ENCODE assay signal across 10 mouse cellular contexts in the genomic region with DNA sequence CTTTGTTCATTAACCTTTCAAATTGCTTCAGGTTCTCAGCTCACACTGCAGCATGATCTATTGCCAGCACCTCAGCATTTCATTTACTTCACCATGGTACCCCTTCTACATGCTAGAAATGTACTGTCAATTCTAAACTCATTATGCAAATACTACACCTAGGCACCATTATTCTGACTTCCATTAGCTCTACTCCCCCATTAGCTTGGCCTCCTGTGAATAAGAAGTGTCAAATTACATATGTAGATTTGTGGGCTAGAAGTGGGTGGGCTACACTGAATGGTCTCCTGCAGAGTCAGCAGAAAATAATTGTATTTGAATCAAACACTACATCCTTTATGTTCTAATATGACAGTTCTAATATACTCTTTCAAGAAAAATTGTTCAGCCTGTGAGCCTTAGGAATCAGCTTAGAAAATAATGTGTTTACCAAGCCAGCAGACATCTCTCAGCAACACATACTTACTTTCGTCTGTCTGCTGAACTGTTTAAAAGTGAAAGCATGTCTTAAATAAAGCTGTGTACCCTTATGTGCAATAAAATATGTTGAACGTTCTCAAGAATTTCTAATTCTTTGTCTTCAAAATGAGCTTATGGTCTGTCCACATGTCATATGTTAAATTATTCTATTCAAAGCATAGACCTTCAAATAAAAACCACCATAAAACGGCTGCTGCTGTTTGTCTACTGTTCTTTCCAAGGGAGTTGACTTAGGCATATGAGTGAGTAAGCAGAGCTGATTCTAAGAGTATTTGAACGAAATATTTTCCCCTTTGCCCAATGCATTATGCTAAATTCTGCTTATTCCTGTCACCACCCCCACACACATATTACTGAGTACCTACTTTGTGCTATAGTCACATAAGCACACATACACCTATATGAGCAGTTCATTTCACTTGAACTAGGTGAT.
A peak's percentile ranks its signal among the peaks of the same experiment; 100 is the strongest.
DNase-seq lines count a peak whose midpoint lies in the region; ATAC-seq and TF ChIP-seq lines count a peak whose summit lies in the region.
"Had no signal": no experiment of that assay in that cellular context is flagged by ENCODE, and none has a peak within 500 bp of the region (broad histone marks: within the 10 kb centered on the region; RNA-seq: fewer than 3 reads in every experiment).

No protein-coding gene starts in this region.

- H3K4me1 ChIP-seq in kidney, embryonic 15.5 days: 0 out of 2 replicates have a peak, but pooled peaks cover 4% of the 10 kb centered on the region
- H3K4me1 ChIP-seq in ES-E14 (ENCODE audit: control insufficient read depth in 2 of 2, insufficient read depth in 2 of 2, low read length in 2 of 2, poor library complexity in 1 of 2): no peaks in the 10 kb centered on the region
- H3K4me1 ChIP-seq in forebrain, embryonic 15.5 days: peaks cover 15% of the 10 kb centered on the region
- H3K4me1 ChIP-seq in heart, embryonic 10.5 days: no peaks in the 10 kb centered on the region

- DNase-seq in kidney, postnatal 14 days: no peak
- no peak for DNase-seq in ES-E14 (ENCODE audit: low read depth, low spot score)
- peak; percentile 18 for DNase-seq in mesoderm, embryonic 11.5 days (ENCODE audit: low read depth, low spot score)
- DNase-seq in adrenal gland, postnatal 36 days: no peak
- no peak for DNase-seq in cerebellum, adult 8-10 months
- DNase-seq in heart, embryonic 10.5 days (ENCODE audit: low spot score): no peak
- DNase-seq: kidney, postnatal 25 days had no signal

- no peaks in the 10 kb centered on the region for H3K36me3 ChIP-seq in kidney, embryonic 15.5 days
- H3K36me3 ChIP-seq in ES-E14 (ENCODE audit: control insufficient read depth, insufficient read depth, low read length, poor library complexity, severe bottlenecking): no peaks in the 10 kb centered on the region
- no peaks in the 10 kb centered on the region for H3K36me3 ChIP-seq in forebrain, embryonic 15.5 days
- no peaks in the 10 kb centered on the region for H3K36me3 ChIP-seq in heart, embryonic 10.5 days

- H3K27ac ChIP-seq in kidney, embryonic 15.5 days: peak overlapping the region; percentile 67
- H3K27ac ChIP-seq in ES-E14 (ENCODE audit: insufficient read depth, low read depth, low read length, poor library complexity, severe bottlenecking): no peak overlapping the region
- peak overlapping the region; percentile 58 for H3K27ac ChIP-seq in forebrain, embryonic 15.5 days (replicated peaks)
- H3K27ac ChIP-seq in heart, embryonic 10.5 days: no peak overlapping the region
- H3K27ac ChIP-seq: macrophage had no signal

- WGBS in kidney, embryonic 15.5 days: 44% methylated on average over 4 of the region's 4 CpGs
- WGBS in forebrain, embryonic 15.5 days: 9% methylated on average over 4 of the region's 4 CpGs
- WGBS in heart, embryonic 10.5 days: 71% methylated on average over 4 of the region's 4 CpGs

- H3K4me2 ChIP-seq in kidney, embryonic 15.5 days: 0 out of 2 replicates have a peak overlapping the region, but pooled peaks have one; percentile 9
- peak overlapping the region; percentile 14; the same call in 1 of the 2 replicates for H3K4me2 ChIP-seq in forebrain, embryonic 15.5 days (replicated peaks)

- no peaks in the 10 kb centered on the region for H3K9me3 ChIP-seq in kidney, embryonic 15.5 days (replicated peaks)
- H3K9me3 ChIP-seq in ES-E14 (ENCODE audit: control insufficient read depth, insufficient read depth, low read depth, low read length): no peaks in the 10 kb centered on the region
- H3K9me3 ChIP-seq in forebrain, embryonic 15.5 days: no peaks in the 10 kb centered on the region
- H3K9me3 ChIP-seq in heart, embryonic 10.5 days: no peaks in the 10 kb centered on the region

- H3K27me3 ChIP-seq in kidney, embryonic 15.5 days: no peaks in the 10 kb centered on the region
- H3K27me3 ChIP-seq in forebrain, embryonic 15.5 days: no peaks in the 10 kb centered on the region
- H3K27me3 ChIP-seq in heart, embryonic 10.5 days (ENCODE audit: insufficient read depth, poor library complexity, severe bottlenecking): no peaks in the 10 kb centered on the region

- no peak overlapping the region for H3K9ac ChIP-seq in kidney, embryonic 15.5 days
- H3K9ac ChIP-seq in ES-E14 (ENCODE audit: insufficient read depth, low read depth, low read length, poor library complexity, severe bottlenecking): no peak overlapping the region
- no peak overlapping the region for H3K9ac ChIP-seq in forebrain, embryonic 15.5 days (replicated peaks)

- ATAC-seq in kidney, embryonic 15.5 days (replicated peaks; ENCODE audit: low FRiP score): peak; percentile 78; the same call in 1 of the 2 replicates
- ATAC-seq in forebrain, embryonic 15.5 days (replicated peaks): peak; percentile 96

- in situ Hi-C loops in ES-E14 (cut with MboI; ENCODE audit: low sequenced_read_pairs in 2 of 2, unreplicated experiment in 2 of 2): no loop called here

- H3K4me3 ChIP-seq in kidney, embryonic 15.5 days (replicated peaks): no peak overlapping the region
- no peak overlapping the region for H3K4me3 ChIP-seq in ES-E14 (ENCODE audit: insufficient read depth in 1 of 2, low read depth in 1 of 2, low read length in 2 of 2, poor library complexity in 1 of 2, severe bottlenecking in 1 of 2)
- H3K4me3 ChIP-seq in forebrain, embryonic 15.5 days: no peak overlapping the region
- no peak overlapping the region for H3K4me3 ChIP-seq in heart, embryonic 10.5 days

TF ChIP-seq in ES-E14, 5 proteins besides CTCF, POLR2A, EP300 and RAD21:
- TF ChIP-seq ZC3H11A (IDR thresholded peaks at IDR 0.05; ENCODE audit: borderline replicate concordance, low read depth, low read length): no peak
- TF ChIP-seq MAFK (IDR thresholded peaks at IDR 0.05; ENCODE audit: insufficient read depth, low read depth, low read length): peak; percentile 83

Comparison
In these comparisons a context has a peak if more than half of its experiments do, and no peak if none do; other contexts are left out.
1. H3K27ac ChIP-seq: peak in kidney, embryonic 15.5 days (single experiment) and forebrain, embryonic 15.5 days (single experiment); none in ES-E14 (single experiment) and heart, embryonic 10.5 days (single experiment).